Mouse (Mus musculus) ES-E14 (cell line): ENCODE measurements around the gene Thap8. TPM values are rescaled to one million over a fixed set of nuclear protein-coding genes. Genes with fewer than 3 reads are reported as not detected.

ENCODE experiments used
- DNase-seq: peaks from one replicate; pipeline ENCODE4 v3.0.0-alpha.2; 2013; ENCODE audit warnings: low read depth, low spot score
- H3K27ac ChIP-seq: 2 replicates; pipeline ENCODE4 v1.5.1; 2012; ENCODE audit warnings: low read depth, mild to moderate bottlenecking, low read length, moderate library complexity, mixed read lengths; ENCODE audit not compliant: poor library complexity, insufficient read depth, severe bottlenecking
- H3K36me3 ChIP-seq: 2 replicates; pipeline ENCODE4 v1.6.1; 2012; ENCODE audit warnings: mild to moderate bottlenecking, low read length, moderate library complexity, mixed read lengths; ENCODE audit not compliant: control insufficient read depth, poor library complexity, insufficient read depth, severe bottlenecking
- H3K4me1 ChIP-seq, 2 experiments: fragments of 150-350 bp in 1 of 2; sonication (generic) in 1 of 2; 2 replicates each; pipeline ENCODE4 v1.6.1; 2012; ENCODE audit warnings: low read length in 2 of 2, mild to moderate bottlenecking in 1 of 2, mixed read lengths in 1 of 2; ENCODE audit not compliant: control insufficient read depth in 2 of 2, insufficient read depth in 2 of 2, poor library complexity in 1 of 2
- H3K4me3 ChIP-seq, 2 experiments: fragments of 150-350 bp in 1 of 2; sonication (generic) in 1 of 2; 2 replicates each; pipeline ENCODE4 v1.5.1; 2012; ENCODE audit warnings: low read length in 2 of 2, low read depth in 1 of 2, mild to moderate bottlenecking in 1 of 2, mixed read lengths in 1 of 2; ENCODE audit not compliant: insufficient read depth in 1 of 2, poor library complexity in 1 of 2, severe bottlenecking in 1 of 2
- H3K9ac ChIP-seq: 2 replicates; pipeline ENCODE4 v1.6.1; 2012; ENCODE audit warnings: low read depth, mild to moderate bottlenecking, low read length, mixed read lengths; ENCODE audit not compliant: poor library complexity, insufficient read depth, severe bottlenecking
- H3K9me3 ChIP-seq: fragments of 150-350 bp; sonication (generic); 2 replicates; pipeline ENCODE4 v1.6.1; 2012; ENCODE audit warnings: low read depth, mild to moderate bottlenecking, low read length; ENCODE audit not compliant: control insufficient read depth, insufficient read depth
- CHD2 ChIP-seq: IDR thresholded peaks from 2 replicates; pipeline ENCODE4 v1.6.1; 2014; ENCODE audit warnings: mild to moderate bottlenecking, low read depth, low read length, inconsistent platforms
- HCFC1 ChIP-seq: IDR thresholded peaks from 2 replicates; pipeline ENCODE4 v1.6.1; 2012; ENCODE audit warnings: low read length, inconsistent platforms, borderline replicate concordance; ENCODE audit not compliant: insufficient read depth
- MAFK ChIP-seq: IDR thresholded peaks from 2 replicates; pipeline ENCODE4 v1.6.1; 2014; ENCODE audit warnings: mild to moderate bottlenecking, low read depth, low read length, inconsistent platforms; ENCODE audit not compliant: insufficient read depth
- ZC3H11A ChIP-seq: IDR thresholded peaks from 2 replicates; pipeline ENCODE4 v1.6.1; 2012; ENCODE audit warnings: low read depth, mild to moderate bottlenecking, inconsistent platforms, low read length, borderline replicate concordance
- ZNF384 ChIP-seq: IDR thresholded peaks from 2 replicates; pipeline ENCODE4 v1.6.1; 2012; ENCODE audit warnings: low read depth, low read length, inconsistent platforms
- in situ Hi-C, 2 experiments: fragments of 600-800 bp; cut with MboI; formaldehyde crosslinking; loops; one replicate each; pipeline ENCODE4 v1.15.1; 2025; ENCODE audit warnings: low sequenced_read_pairs in 2 of 2, inconsistent platforms in 1 of 2; ENCODE audit not compliant: unreplicated experiment in 2 of 2
- total RNA-seq: library from RNA; depleted of rRNA; stranded (reverse); fragments of 300-350 nt; gene quantifications from 2 replicates; pipeline ENCODE4 v1.2.3, GENCODE M21; 2012

Thap8 gene
- total RNA-seq, 1 experiment = 1.2 TPM

DNA sequence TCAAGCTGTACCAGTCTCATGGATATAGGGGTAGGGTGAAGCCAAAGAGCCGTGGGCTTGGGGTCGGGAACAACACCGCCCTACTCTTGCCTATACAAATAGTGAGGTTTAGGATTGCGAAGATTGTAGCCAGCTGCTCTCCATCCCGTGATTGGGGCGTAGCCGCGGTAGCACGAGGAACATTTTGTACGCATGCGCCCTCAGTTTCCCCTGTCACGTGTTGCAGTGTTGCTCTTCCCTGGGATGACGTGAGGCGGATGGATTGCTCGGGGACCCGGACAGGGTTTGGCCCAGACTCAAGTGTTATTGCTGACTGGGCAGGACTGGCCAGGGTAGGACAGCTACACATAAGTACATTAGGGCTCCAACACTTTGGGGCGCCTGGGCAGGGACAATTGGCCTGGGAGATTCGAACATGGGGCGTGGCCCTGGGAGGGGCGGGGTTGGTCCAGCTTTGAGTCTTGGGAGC lies 810 bp downstream of the Thap8 start:
- peak; percentile 91 for DNase-seq
- Histone ChIP-seq H3K27ac (peak overlapping the region; percentile 97), H3K9me3 (no peaks in the 10 kb centered on the region), H3K9ac (peak overlapping the region; percentile 76), H3K36me3 (peaks cover 4% of the 10 kb centered on the region), H3K4me3 (peak overlapping the region; percentile 78 to 82), H3K4me1 (peaks cover 2 to 6% of the 10 kb centered on the region in 2 experiments; a peak in 2 of 4 replicates)
- peak; percentile 11; the same call in 1 of the 2 replicates for TF ChIP-seq HCFC1
- TF ChIP-seq ZC3H11A = no peak
- peak; percentile 97 for TF ChIP-seq MAFK
- in situ Hi-C loops = no loop called here

DNA sequence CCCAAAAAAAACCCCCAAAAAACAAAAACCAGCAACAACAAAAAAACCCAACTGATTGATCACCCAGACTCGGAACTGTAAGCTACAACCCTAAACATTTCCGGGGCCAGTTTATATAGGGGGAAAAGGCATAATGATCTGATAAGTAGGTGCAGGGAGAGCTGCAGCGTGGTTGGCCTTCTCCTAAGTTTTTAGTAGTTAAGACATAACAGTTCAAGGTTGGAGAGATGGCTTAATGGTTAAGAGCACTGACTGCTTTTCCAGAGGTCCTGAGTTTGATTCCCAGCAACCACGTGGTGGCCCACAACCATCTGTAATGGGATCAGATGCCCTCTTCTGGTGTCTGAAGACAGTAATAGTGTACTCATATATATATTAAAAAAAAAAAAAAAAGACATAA lies 1.6 kb downstream of the Thap8 start:
- in situ Hi-C loops = no loop called here
- Histone ChIP-seq H3K4me3 (peak overlapping the region in 1 of 2 experiments; percentile 82; a peak in 1 of 4 replicates), H3K36me3 (peaks cover 4% of the 10 kb centered on the region), H3K4me1 (peaks cover 2 to 6% of the 10 kb centered on the region in 2 experiments; a peak in 2 of 4 replicates), H3K9ac (no peak overlapping the region), H3K27ac (no peak overlapping the region; the same call in 1 of the 2 replicates), H3K9me3 (no peaks in the 10 kb centered on the region)
- no peak for TF ChIP-seq ZC3H11A
- TF ChIP-seq CHD2 = no peak
- no peak for TF ChIP-seq HCFC1
- TF ChIP-seq ZNF384 = no peak
- TF ChIP-seq MAFK = no peak
- DNase-seq = no peak

DNA sequence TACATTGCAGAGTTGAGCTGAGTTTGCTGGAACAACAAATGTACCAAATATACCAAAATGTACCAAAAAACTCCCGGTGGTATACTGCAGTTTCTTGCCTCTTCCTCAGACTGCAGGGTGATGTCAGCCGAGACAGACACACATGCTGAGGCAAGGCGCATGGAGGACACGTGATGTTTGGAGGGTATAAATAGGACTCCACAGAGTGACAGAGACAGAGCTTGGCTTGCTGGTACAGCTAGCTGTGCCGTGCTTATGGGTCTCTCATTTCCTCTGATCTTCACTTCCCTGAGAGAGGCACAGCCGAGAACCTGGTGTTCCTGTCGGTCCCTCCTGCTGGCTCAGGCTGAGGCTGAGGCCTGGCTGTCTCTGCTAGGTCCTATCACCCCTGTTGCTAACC lies 2.8 kb downstream of the Thap8 start:
- Histone ChIP-seq H3K4me1 (peaks cover 2 to 7% of the 10 kb centered on the region in 2 experiments; a peak in 2 of 4 replicates), H3K4me3 (no peak overlapping the region), H3K27ac (no peak overlapping the region), H3K9me3 (no peaks in the 10 kb centered on the region), H3K36me3 (no peaks in the 10 kb centered on the region), H3K9ac (no peak overlapping the region)
- in situ Hi-C loops = no loop called here
- TF ChIP-seq HCFC1 (no peak), ZNF384 (no peak), MAFK (no peak), CHD2 (no peak), ZC3H11A (no peak)
- no peak for DNase-seq

DNA sequence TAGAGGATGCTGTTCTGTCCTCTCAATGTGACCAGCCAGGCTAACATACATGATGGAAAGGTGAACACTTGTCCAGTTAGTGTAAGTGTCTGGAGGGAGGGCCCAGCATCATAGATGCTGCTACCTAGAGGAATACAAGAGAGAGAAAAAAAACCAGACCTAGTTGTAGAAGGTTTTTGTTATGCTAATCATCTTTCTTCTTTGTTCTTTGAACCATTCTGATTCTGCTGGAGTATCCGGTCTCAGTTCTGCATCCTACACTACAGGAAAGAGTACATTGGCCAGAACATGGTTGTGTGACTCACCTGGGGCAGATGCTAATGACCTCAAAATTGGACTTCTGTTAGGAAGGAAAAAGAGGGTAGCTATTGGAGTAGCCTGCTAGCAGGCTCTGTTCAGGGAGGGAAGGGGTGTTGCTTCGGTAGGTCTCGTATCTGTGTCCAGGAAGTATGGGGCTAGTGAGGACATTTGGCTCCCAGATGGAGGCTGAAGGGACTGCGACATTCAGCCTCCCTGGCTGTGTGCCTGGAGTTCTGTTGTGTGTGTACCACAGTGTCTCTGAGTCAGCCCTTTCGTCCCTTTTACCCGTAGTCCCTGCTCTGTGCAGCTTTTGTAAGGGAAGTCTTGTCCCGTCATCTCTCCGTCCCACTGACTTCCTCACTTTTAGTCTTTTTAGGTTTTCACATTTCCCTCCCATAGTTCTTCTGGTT lies 7.0 kb downstream of the Thap8 start:
- no peak for DNase-seq
- no peak overlapping the region for H3K4me3 ChIP-seq
- no peaks in the 10 kb centered on the region for H3K9me3 ChIP-seq
- no peak overlapping the region for H3K9ac ChIP-seq
- no peak for TF ChIP-seq CHD2
- TF ChIP-seq HCFC1 = no peak
- TF ChIP-seq MAFK = no peak
- TF ChIP-seq ZNF384 = peak; percentile 74
- no peak overlapping the region for H3K27ac ChIP-seq
- H3K4me1 ChIP-seq = peaks cover 0 to 11% of the 10 kb centered on the region in 2 experiments; a peak in 1 of 4 replicates
- in situ Hi-C loops = no loop called here
- no peaks in the 10 kb centered on the region for H3K36me3 ChIP-seq

DNA sequence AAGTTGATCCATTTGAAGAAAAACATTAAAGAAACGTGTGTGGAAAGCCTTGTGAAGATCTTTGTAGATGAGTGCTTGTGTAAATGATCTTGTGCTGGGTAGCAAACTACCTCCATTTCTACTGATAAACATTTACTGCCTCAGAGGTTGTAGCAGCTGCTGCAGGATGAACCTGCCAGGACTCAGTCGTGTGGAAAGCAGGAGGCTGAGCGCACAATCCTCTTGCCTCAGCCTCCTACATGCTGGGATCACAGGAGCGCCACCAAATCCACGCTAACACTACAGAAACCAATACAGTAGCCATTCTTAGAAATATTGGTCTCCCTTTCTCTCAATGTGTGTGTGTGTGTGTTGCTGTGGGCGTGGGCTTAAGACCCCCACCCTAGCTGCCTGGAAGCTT lies 8.2 kb downstream of the Thap8 start:
- H3K27ac ChIP-seq = no peak overlapping the region
- DNase-seq = no peak
- no peaks in the 10 kb centered on the region for H3K9me3 ChIP-seq
- in situ Hi-C loops = no loop called here
- H3K36me3 ChIP-seq = no peaks in the 10 kb centered on the region
- TF ChIP-seq ZNF384 (no peak), ZC3H11A (no peak), CHD2 (no peak), MAFK (no peak), HCFC1 (no peak)
- H3K4me3 ChIP-seq = no peak overlapping the region
- no peak overlapping the region for H3K9ac ChIP-seq
- peaks cover 0 to 11% of the 10 kb centered on the region in 2 experiments; a peak in 1 of 4 replicates for H3K4me1 ChIP-seq
